Mouse (Mus musculus): ENCODE measurements at regions not wholly inside any gene's neighbourhood (a gene's known extent, or its start where the extent isn't known, plus 50 kb on each side); places are given as distances from the start of the nearest gene placed in this dataset.

DNA sequence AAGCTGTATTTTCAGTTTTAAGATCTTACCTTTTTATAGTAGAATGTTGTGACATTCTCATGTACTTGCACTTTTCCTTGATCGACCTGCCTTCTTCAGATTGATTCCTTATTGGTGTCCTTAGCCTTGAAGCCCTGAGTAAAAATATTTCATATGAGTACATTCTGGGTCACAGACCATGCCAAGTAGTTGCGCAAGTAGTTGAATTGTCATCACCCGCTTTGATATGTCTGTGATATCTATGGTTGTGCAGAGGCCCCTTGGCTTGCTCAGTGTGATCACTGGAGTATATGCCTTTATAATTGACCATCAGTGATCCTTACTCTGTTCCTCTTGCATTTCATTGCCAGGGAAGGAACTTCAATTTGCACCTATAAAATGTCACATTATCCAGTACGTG lies 131.1 kb upstream of the Reg3g start:
- no peak for DNase-seq (ENCODE audit: low read depth)

DNA sequence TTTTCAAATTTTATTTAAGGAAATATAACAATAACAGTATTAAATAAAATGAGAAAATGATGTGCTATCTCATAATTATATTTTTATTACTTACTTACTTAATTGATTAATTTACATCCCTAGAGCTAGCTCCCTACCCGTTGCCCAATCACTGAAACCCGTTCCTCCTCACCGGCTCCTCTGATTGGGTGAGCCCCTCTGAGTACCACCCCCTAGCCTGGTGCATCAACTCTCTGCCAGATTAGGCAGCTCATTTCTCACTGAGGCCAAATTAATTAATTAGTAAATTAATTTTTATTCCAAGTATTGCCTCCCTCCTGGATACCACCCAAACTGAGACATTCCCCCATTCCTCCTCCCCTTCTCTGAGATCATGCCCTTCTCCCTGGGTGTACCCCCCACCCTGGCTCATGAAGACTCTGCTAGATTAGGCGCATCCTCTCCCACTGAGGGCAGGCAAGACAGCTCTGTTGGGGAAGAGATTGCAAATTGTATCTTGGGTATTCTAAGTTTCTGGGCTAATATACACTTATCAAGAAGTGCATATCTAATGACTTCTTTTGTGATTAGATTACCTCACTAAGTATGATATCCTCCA lies 101.4 kb upstream of the Reg3g start:
- DNase-seq (ENCODE audit: low read depth) = no peak

DNA sequence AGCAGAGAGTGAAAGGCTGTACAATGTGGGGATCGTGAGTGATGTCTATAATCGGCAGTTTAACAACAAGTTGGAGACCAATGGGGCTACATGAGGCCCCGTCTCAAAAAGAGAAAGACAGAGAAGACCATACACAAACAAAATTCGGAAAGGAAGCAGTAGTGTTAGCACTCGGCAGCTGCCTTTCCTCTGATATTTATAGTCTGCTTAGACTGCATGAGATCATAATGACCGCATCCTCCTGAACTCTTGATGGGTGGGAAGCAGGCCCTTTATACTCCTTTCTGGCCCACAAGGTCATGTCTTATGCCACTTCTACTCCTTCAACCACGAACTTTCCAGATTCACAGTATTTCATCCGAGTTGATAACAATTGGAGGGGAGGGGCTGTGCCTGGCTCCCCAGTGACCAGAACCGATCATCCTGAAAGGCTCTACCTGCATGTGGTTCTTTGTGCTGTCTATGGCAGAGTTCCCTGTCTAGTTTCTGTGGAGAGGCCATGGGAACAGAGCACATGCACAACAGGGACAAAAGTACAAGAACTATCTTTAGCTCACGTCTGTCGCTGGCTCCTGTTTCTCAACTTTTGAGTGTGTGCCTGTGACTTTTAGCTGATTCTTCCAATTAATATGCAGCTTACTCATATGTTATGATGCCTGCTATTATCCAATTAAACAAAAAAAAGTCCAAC lies 84.5 kb upstream of the Reg3g start:
- no peak for DNase-seq (ENCODE audit: low read depth)

DNA sequence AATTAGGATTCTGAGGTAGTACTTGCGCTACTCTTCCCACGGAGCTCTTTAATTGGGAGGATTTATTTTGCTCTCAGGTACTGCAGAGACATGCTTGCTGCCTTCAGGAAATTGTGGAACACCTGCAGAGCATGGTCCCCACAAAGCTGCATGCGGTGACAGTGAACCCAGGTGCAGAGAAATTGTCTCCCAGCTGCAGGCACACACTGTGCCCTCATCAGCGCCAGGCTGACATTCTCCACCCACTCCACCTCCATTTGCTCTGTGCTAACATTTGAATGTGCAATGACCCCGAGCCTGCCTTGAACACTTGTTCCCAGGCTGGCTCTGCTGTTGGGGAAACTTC lies 83.7 kb upstream of the Reg3g start:
- DNase-seq (ENCODE audit: low read depth) = no peak

DNA sequence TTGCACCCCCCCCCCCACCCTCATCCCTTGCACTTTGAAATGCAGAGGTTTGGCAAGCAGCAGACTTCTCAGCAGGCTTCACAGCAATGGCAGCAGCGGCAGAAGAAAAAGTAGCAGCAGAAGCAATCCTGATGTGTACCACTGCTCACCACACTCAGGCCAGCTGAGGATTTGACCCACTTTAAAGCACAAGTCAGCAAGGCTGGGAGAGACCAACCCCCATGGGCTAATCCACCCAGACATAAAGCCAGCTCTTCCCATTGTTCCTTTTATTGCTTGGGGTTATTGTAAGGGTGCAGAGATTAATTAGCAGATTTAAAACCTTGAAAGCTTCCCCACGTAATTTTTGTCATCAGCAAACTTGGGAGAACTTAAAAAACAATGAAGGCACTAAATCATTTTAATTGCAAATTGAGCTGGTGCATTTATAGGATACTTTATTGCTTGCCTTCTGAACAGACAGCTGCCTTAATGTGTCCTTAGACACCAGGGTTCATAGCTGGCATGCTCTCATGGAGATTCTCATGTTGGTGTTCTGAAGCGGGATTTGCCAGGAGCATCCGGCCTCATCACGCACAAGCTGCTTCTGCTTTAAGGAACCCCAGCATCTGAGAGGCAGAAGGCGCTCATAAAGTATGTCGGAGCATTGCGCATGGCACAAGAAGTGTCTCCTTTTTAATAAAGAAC lies 83.1 kb upstream of the Reg3g start:
- no peak for DNase-seq (ENCODE audit: low read depth)

DNA sequence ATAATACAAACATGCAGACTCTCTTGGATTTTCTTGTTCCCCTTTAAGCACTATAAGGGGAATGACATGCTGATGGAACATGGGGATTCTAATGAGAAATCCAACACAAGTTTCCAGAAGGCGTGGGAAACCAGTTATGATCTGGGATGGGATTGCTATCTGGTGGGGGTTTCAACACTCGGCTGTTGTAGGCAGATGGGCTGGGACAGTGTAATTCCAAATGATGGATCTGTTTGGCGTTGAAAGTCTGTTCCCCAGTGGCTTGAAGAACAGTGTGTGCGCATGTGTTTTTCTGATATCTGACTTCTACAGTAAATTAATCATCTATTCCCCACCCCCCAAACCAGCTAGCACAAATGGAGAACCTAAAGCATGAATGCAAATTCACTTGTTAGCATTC lies 79.8 kb upstream of the Reg3g start:
- no peak for DNase-seq (ENCODE audit: low read depth)

DNA sequence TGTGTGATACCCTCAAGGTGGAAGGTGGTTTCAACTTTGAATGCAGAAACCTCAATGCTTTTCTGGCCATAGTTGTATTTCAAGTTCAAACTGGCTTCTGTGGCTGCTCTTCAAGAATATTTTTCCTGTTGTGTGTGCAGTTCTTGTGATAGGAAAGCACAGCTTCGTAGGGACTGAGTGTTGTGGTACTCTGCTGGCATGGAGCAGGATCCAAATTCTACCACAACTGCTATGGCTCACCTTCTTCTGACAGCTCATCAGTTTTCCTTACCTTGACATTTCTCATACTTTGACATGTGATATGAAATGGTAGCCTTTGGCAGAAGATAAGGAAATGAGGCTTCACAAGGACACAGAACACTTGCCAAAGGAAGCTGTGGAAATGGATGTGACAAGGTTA lies 79.0 kb upstream of the Reg3g start:
- no peak for DNase-seq (ENCODE audit: low read depth)

DNA sequence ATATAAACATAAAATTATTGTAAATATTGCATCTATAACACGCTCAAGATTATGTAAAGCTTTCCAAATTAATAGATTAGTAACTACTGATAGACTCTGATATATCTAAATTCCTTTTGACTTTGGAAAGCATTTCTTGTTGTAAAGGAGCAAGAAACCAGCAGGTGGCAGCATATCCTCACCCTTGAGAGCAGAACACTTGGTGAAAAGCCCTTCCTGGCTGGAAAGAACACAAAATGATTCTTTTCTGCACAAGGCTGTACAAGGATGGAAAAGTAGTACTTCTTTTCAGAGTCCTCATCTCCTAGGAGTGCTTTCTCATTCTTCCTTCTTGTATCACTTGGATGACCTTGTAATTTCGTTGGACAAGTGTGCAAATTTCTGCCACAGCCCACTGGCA lies 75.6 kb upstream of the Reg3g start:
- peak; percentile 2 for DNase-seq (ENCODE audit: low read depth)

DNA sequence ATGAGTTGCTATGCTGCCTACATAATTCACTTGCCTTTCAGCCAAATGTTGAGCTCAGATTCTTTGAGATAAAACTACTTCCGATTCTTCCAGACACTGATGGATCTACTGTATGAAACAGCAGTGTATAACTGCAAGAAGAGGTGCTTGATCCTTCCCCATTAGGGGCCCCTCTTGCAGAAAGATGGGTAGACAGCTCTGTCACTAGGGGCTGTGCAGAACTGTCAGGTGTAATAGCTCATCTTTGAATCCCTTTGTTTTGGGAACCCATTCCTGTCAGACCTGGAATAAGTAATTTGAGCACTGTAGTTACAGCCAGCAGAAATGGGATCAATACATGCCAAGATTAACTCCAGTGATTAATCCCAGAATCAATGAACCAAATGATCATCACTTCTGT lies 68.8 kb upstream of the Reg3g start:
- no peak for DNase-seq (ENCODE audit: low read depth)

DNA sequence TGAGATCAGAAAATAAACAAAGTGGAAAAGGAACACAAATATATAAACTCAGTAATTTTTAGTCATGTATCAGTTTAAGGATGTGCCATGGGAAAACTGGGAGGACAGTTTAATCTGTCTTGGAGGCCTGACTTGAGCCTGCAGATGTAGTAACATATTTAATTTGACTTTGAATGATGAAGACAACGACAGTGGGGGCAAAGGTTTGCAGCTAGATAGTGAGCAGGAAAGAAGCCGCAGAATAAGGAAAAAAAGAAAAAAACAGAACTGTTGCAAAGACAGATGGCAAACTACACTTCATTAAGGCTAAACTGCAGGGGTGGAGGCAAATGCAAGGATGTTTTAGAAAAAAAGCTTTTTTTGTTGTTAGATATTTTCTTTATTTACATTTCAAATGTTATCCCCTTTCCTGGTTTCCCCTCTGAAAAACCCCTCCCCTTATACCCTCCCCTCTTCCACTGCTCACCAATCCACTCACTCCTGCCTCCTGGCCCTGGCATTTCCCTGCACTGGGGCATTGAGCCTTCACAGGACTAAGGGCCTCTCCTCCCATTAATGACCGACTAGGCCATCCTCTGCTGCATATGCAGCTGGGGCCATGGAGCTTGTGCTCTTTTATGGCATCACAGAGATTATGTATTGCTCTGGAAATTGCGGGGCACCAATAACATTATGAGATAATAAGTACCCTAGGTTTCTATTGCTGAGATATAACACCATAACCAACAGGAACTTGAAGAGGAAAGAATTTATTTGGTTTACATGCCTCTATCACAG lies 58.5 kb upstream of the Reg3g start:
- DNase-seq (ENCODE audit: low read depth) = no peak

All from induced T-regulatory cell, adult 2 months (primary cell).